Mouse (Mus musculus): ENCODE measurements at regions not wholly inside any gene's neighbourhood (a gene's known extent, or its start where the extent isn't known, plus 50 kb on each side); places are given as distances from the start of the nearest gene placed in this dataset.

DNA sequence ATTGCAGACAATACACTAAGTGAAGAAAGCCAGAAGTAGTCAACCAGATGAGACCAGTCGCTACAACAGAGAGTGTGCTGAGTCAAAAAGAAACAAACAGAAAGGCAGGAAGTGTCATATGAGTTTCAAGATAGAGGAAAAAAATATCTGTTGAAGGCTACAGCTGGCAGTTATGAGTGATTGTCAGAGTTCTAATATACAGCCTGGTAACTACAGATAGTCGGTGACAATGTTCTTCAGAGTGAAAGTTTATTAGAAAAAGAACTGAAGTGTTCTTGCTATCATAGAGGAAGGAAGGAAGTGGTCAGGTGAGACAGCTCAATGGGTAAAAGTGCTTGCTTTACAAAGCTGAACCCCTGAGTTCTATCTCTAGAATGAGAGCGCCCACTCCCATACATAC, 499.1 kb downstream of the Adgrl2 start:
- TF ChIP-seq CTCF (IDR thresholded peaks at IDR 0.05; ENCODE audit: extremely low read depth, insufficient read depth, low read length) (no peak), POLR2A (IDR thresholded peaks at IDR 0.05; ENCODE audit: extremely low read depth, insufficient read depth, low read length) (no peak)
- Histone ChIP-seq H3K27ac (ENCODE audit: insufficient read depth, low read length) (no peak overlapping the region), H3K4me1 (ENCODE audit: control insufficient read depth, insufficient read depth, low read length) (no peaks in the 10 kb centered on the region), H3K4me3 (ENCODE audit: insufficient read depth, low read length) (no peak overlapping the region)

- Histone ChIP-seq H3K4me3 (ENCODE audit: insufficient read depth, low read length) (no peak overlapping the region), H3K4me1 (ENCODE audit: control insufficient read depth, insufficient read depth, low read length) (no peaks in the 10 kb centered on the region), H3K27ac (ENCODE audit: insufficient read depth, low read length) (no peak overlapping the region)
- no peak for TF ChIP-seq CTCF (IDR thresholded peaks at IDR 0.05; ENCODE audit: extremely low read depth, insufficient read depth, low read length)
- no peak for TF ChIP-seq POLR2A (IDR thresholded peaks at IDR 0.05; ENCODE audit: extremely low read depth, insufficient read depth, low read length)
Observed at GRCm38 (mm10) chr3:148489201-148489600, 501.2 kb downstream of the Adgrl2 start.

DNA sequence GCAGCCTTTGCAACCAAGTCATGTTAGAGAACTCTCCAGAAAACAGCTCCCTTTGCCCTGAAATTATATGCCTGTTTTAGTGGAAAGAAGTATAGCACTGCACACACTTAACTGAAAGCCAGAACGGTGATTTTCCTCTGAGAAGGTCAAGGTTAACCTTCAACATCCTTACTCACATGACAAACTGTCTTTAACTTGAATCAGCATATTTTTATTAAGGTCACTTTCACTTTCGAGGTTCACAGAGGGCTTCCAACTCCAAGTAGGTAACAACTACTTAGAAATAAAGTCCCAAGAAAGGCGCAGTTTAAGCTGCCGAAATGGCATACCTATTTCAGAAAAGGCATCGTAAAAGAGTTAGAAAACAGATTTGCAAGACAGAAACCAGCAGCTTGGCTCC, 502.4 kb downstream of the Adgrl2 start:
- no peak overlapping the region for H3K27ac ChIP-seq (ENCODE audit: insufficient read depth, low read length)
- no peaks in the 10 kb centered on the region for H3K4me1 ChIP-seq (ENCODE audit: control insufficient read depth, insufficient read depth, low read length)
- TF ChIP-seq CTCF (IDR thresholded peaks at IDR 0.05; ENCODE audit: extremely low read depth, insufficient read depth, low read length) = no peak
- H3K4me3 ChIP-seq (ENCODE audit: insufficient read depth, low read length) = no peak overlapping the region

GRCm38 (mm10) chr3:148475862-148476261, 514.5 kb downstream of the Adgrl2 start:
- no peak overlapping the region for H3K4me3 ChIP-seq (ENCODE audit: insufficient read depth, low read length)
- TF ChIP-seq POLR2A (IDR thresholded peaks at IDR 0.05; ENCODE audit: extremely low read depth, insufficient read depth, low read length) (no peak), CTCF (IDR thresholded peaks at IDR 0.05; ENCODE audit: extremely low read depth, insufficient read depth, low read length) (no peak)
- no peaks in the 10 kb centered on the region for H3K4me1 ChIP-seq (ENCODE audit: control insufficient read depth, insufficient read depth, low read length)
- no peak overlapping the region for H3K27ac ChIP-seq (ENCODE audit: insufficient read depth, low read length)

DNA sequence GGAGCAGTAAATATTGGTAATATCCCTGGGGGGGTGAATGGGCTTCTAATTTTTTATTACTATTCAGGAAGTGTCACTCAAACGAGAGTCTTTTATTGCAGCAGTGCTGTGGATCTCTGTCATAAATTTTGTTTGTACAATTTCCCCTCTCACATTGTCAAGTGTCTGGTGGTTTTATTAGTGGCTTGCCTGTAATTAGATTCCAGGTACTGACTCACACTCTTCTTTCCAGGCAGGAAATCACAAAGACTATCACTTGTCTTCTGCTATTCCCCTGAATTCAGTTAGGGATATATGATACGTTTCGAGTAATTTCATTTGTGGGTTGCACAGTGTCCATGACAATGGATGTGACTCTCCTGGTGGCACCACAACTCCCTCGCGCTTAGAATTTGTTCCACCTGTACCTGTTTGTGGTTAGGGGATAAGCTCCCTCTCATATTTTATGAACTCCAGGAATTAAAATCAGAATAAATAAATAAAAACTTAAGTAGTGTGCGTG, 517.4 kb downstream of the Adgrl2 start:
- no peaks in the 10 kb centered on the region for H3K4me1 ChIP-seq (ENCODE audit: control insufficient read depth, insufficient read depth, low read length)
- H3K27ac ChIP-seq (ENCODE audit: insufficient read depth, low read length) = no peak overlapping the region
- TF ChIP-seq CTCF (IDR thresholded peaks at IDR 0.05; ENCODE audit: extremely low read depth, insufficient read depth, low read length) = no peak
- TF ChIP-seq POLR2A (IDR thresholded peaks at IDR 0.05; ENCODE audit: extremely low read depth, insufficient read depth, low read length) = no peak
- no peak overlapping the region for H3K4me3 ChIP-seq (ENCODE audit: insufficient read depth, low read length)

GRCm38 (mm10) chr3:148465456-148465855, 524.9 kb downstream of the Adgrl2 start:
- H3K4me3 ChIP-seq (ENCODE audit: insufficient read depth, low read length) = no peak overlapping the region
- H3K27ac ChIP-seq (ENCODE audit: insufficient read depth, low read length) = no peak overlapping the region
- H3K4me1 ChIP-seq (ENCODE audit: control insufficient read depth, insufficient read depth, low read length) = no peaks in the 10 kb centered on the region; the same call in 1 of the 2 replicates
- TF ChIP-seq CTCF (IDR thresholded peaks at IDR 0.05; ENCODE audit: extremely low read depth, insufficient read depth, low read length) (no peak), POLR2A (IDR thresholded peaks at IDR 0.05; ENCODE audit: extremely low read depth, insufficient read depth, low read length) (no peak)

DNA sequence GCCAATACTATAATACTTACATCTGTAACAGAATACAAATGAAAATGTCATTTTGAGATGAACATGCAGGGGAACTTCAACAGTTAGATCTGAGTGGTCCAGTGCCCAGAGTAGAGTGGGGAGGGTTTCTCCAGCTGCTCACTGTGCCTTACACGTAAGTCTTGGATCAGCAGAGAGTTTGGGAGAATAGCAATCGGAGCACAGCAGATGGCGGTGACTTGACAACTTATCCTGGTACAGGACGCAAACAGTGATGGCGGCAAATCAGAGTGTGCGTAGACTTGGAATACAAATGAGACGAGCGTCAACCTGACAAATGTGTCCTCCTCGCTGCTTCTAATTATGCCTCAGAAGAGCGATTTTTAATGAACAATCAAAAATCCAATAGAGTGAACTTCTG, 527.6 kb downstream of the Adgrl2 start:
- Histone ChIP-seq H3K27ac (ENCODE audit: insufficient read depth, low read length) (no peak overlapping the region), H3K4me3 (ENCODE audit: insufficient read depth, low read length) (no peak overlapping the region), H3K4me1 (ENCODE audit: control insufficient read depth, insufficient read depth, low read length) (no peaks in the 10 kb centered on the region; the same call in 1 of the 2 replicates)
- TF ChIP-seq CTCF (IDR thresholded peaks at IDR 0.05; ENCODE audit: extremely low read depth, insufficient read depth, low read length) (no peak), POLR2A (IDR thresholded peaks at IDR 0.05; ENCODE audit: extremely low read depth, insufficient read depth, low read length) (no peak)

GRCm38 (mm10) chr3:148448888-148449287, 541.5 kb downstream of the Adgrl2 start:
- no peaks in the 10 kb centered on the region for H3K4me1 ChIP-seq (ENCODE audit: control insufficient read depth, insufficient read depth, low read length)
- TF ChIP-seq POLR2A (IDR thresholded peaks at IDR 0.05; ENCODE audit: extremely low read depth, insufficient read depth, low read length) (no peak), CTCF (IDR thresholded peaks at IDR 0.05; ENCODE audit: extremely low read depth, insufficient read depth, low read length) (no peak)
- H3K27ac ChIP-seq (ENCODE audit: insufficient read depth, low read length) = no peak overlapping the region
- H3K4me3 ChIP-seq (ENCODE audit: insufficient read depth, low read length) = no peak overlapping the region

- Histone ChIP-seq H3K4me1 (ENCODE audit: control insufficient read depth, insufficient read depth, low read length) (no peaks in the 10 kb centered on the region), H3K4me3 (ENCODE audit: insufficient read depth, low read length) (no peak overlapping the region), H3K27ac (ENCODE audit: insufficient read depth, low read length) (no peak overlapping the region)
- TF ChIP-seq POLR2A (IDR thresholded peaks at IDR 0.05; ENCODE audit: extremely low read depth, insufficient read depth, low read length) (no peak), CTCF (IDR thresholded peaks at IDR 0.05; ENCODE audit: extremely low read depth, insufficient read depth, low read length) (no peak)
Observed at GRCm38 (mm10) chr3:148448465-148448864, 541.9 kb downstream of the Adgrl2 start.

GRCm38 (mm10) chr3:148446845-148447244, 543.5 kb downstream of the Adgrl2 start:
- no peak overlapping the region for H3K27ac ChIP-seq (ENCODE audit: insufficient read depth, low read length)
- TF ChIP-seq POLR2A (IDR thresholded peaks at IDR 0.05; ENCODE audit: extremely low read depth, insufficient read depth, low read length) (no peak), CTCF (IDR thresholded peaks at IDR 0.05; ENCODE audit: extremely low read depth, insufficient read depth, low read length) (no peak)
- H3K4me3 ChIP-seq (ENCODE audit: insufficient read depth, low read length) = no peak overlapping the region
- no peaks in the 10 kb centered on the region for H3K4me1 ChIP-seq (ENCODE audit: control insufficient read depth, insufficient read depth, low read length)
